Mouse (Mus musculus): ENCODE results near the gene Ppp4r3b.

Ppp4r3b gene

GRCm38 (mm10) chr11:29172563-29173124 is at the start of gene Ppp4r3b:
Gene Ppp4r3b, plus strand, starts transcription at chr11:29172890.
- peak; percentile 99 for DNase-seq

GRCm38 (mm10) chr11:29129862-29130384 is 42.8 kb upstream of the Ppp4r3b start:
- no peak for DNase-seq

GRCm38 (mm10) chr11:29130385-29131355 is 42.0 kb upstream of the Ppp4r3b start, which contains the start of gene Pnpt1:
Gene Pnpt1, plus strand, starts transcription at chr11:29130744.
- DNase-seq, result peak; percentile 89

- no peak for DNase-seq
Observed at GRCm38 (mm10) chr11:29140671-29141070, 32.0 kb upstream of the Ppp4r3b start.

- DNase-seq, result no peak
Observed at GRCm38 (mm10) chr11:29148901-29149300, 23.8 kb upstream of the Ppp4r3b start.

- no peak for DNase-seq
Observed at GRCm38 (mm10) chr11:29163569-29163968, 9.1 kb upstream of the Ppp4r3b start.

- peak; percentile 80 for DNase-seq
Observed at GRCm38 (mm10) chr11:29171959-29172391, 715 bp upstream of the Ppp4r3b start.

GRCm38 (mm10) chr11:29173125-29173631 is 488 bp downstream of the Ppp4r3b start:
- peak; percentile 73 for DNase-seq

GRCm38 (mm10) chr11:29173706-29174436 is 1.2 kb downstream of the Ppp4r3b start:
- DNase-seq, result no peak

- DNase-seq, result no peak
Observed at GRCm38 (mm10) chr11:29179319-29179718, 6.6 kb downstream of the Ppp4r3b start.

GRCm38 (mm10) chr11:29180657-29181056 is 8.0 kb downstream of the Ppp4r3b start:
- DNase-seq, result peak; percentile 63

- no peak for DNase-seq
Observed at GRCm38 (mm10) chr11:29181751-29182150, 9.1 kb downstream of the Ppp4r3b start.

- DNase-seq, result no peak
Observed at GRCm38 (mm10) chr11:29188981-29189380, 16.3 kb downstream of the Ppp4r3b start.

GRCm38 (mm10) chr11:29203653-29204052 is 31.0 kb downstream of the Ppp4r3b start:
- no peak for DNase-seq

GRCm38 (mm10) chr11:29209774-29210173 is 37.1 kb downstream of the Ppp4r3b start:
- DNase-seq, result no peak

- no peak for DNase-seq
Observed at GRCm38 (mm10) chr11:29216196-29216595, 43.5 kb downstream of the Ppp4r3b start.

- no peak for DNase-seq
Observed at GRCm38 (mm10) chr11:29219055-29219454, 46.4 kb downstream of the Ppp4r3b start.

GRCm38 (mm10) chr11:29222310-29222709 is 49.6 kb downstream of the Ppp4r3b start:
- no peak for DNase-seq

- no peak for DNase-seq
Observed at GRCm38 (mm10) chr11:29224754-29225153, 52.1 kb downstream of the Ppp4r3b start.

GRCm38 (mm10) chr11:29228957-29229356 is 56.3 kb downstream of the Ppp4r3b start:
- no peak for DNase-seq

- DNase-seq, result no peak
Observed at GRCm38 (mm10) chr11:29233569-29233968, 60.9 kb downstream of the Ppp4r3b start.

GRCm38 (mm10) chr11:29237364-29237763 is 64.7 kb downstream of the Ppp4r3b start:
- DNase-seq, result no peak

- no peak for DNase-seq
Observed at GRCm38 (mm10) chr11:29238047-29238446, 65.4 kb downstream of the Ppp4r3b start.

Data from cerebellum, adult 9-11 months (tissue).